Mouse (Mus musculus) thymus, postnatal 14 days (tissue): Measurements from ENCODE around the gene Tie1.

Source experiments
- DNase-seq: peaks from one replicate; pipeline ENCODE4 v3.0.0; 2021

Tie1 gene

GRCm38 (mm10) chr4:118471281-118471680 lies 18.6 kb downstream of the Tie1 start:
- DNase-seq = no peak

- no peak for DNase-seq
Observed at GRCm38 (mm10) chr4:118465697-118466163, 24.1 kb downstream of the Tie1 start.

- DNase-seq = no peak
Observed at GRCm38 (mm10) chr4:118464956-118465355, 24.9 kb downstream of the Tie1 start.

GRCm38 (mm10) chr4:118457345-118457975 lies 32.4 kb downstream of the Tie1 start, which contains the start of gene Mpl:
Gene Mpl (minus strand): TSS chr4:118457513.
- DNase-seq = no peak

- DNase-seq = no peak
Observed at GRCm38 (mm10) chr4:118446415-118447153, 43.3 kb downstream of the Tie1 start.

- no peak for DNase-seq
Observed at GRCm38 (mm10) chr4:118445781-118446414, 44.0 kb downstream of the Tie1 start.

GRCm38 (mm10) chr4:118445088-118445487 lies 44.8 kb downstream of the Tie1 start:
- no peak for DNase-seq

GRCm38 (mm10) chr4:118437829-118438253 lies 52.0 kb downstream of the Tie1 start:
- DNase-seq = peak; percentile 64

GRCm38 (mm10) chr4:118436820-118437603 lies 52.8 kb downstream of the Tie1 start, which contains the start of gene Cdc20:
Gene Cdc20 (minus strand): TSS chr4:118437352.
- DNase-seq = peak; percentile 90

GRCm38 (mm10) chr4:118432332-118432731 lies 57.5 kb downstream of the Tie1 start:
- no peak for DNase-seq

- no peak for DNase-seq
Observed at GRCm38 (mm10) chr4:118429215-118429895, 60.5 kb downstream of the Tie1 start.

GRCm38 (mm10) chr4:118428531-118429214 lies 61.2 kb downstream of the Tie1 start:
- no peak for DNase-seq

GRCm38 (mm10) chr4:118427768-118428451 lies 62.0 kb downstream of the Tie1 start, which contains the start of gene Elovl1:
Gene Elovl1 (plus strand): TSS chr4:118428093.
- DNase-seq = peak; percentile 80

GRCm38 (mm10) chr4:118427415-118427767 lies 62.5 kb downstream of the Tie1 start:
- no peak for DNase-seq

- DNase-seq = no peak
Observed at GRCm38 (mm10) chr4:118425374-118425773, 64.5 kb downstream of the Tie1 start.

- no peak for DNase-seq
Observed at GRCm38 (mm10) chr4:118424541-118425160, 65.2 kb downstream of the Tie1 start.

- DNase-seq = no peak
Observed at GRCm38 (mm10) chr4:118421384-118421783, 68.5 kb downstream of the Tie1 start.
